Mouse (Mus musculus): ENCODE results near the gene Abhd14b. TPM values are rescaled to one million over a fixed set of nuclear protein-coding genes. Genes with fewer than 3 reads are reported as not detected.
A peak's percentile ranks its signal among the peaks of the same experiment; 100 is the strongest.

Gene Abhd14b
- polyA plus RNA-seq, 1 experiment from 2014 or later: 4.4 TPM

DNA sequence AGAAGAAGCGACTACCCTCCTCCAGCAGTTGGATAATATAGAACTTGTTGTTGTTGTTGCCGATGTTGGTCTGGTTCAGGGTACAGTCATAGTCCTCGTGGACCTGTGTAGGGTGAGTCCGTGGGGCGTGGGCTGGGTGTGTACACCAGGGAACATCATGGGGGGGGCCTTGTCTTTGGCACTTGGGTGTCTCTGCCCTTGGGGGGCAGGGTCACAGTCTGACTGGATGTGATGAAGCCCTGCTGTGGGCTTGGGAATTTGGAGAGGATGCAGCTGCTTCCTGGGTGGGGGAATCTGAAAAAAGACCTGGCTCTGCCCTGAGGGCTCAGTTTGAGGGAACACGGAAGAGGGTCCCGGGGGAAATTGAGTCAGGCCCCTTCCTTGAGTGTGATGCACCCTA lies 27.8 kb downstream of the Abhd14b start:
- Histone ChIP-seq H3K27ac (peak overlapping the region; percentile 82), H3K4me3 (peak overlapping the region; percentile 32; the same call in 1 of the 2 replicates), H3K27me3 (ENCODE audit: poor library complexity, severe bottlenecking) (peaks cover 19% of the 10 kb centered on the region), H3K36me3 (replicated peaks) (peaks cover 12% of the 10 kb centered on the region), H3K9me3 (no peaks in the 10 kb centered on the region), H3K4me1 (peaks cover 80% of the 10 kb centered on the region)
- 64% methylated on average over 7 of the region's 7 CpGs for WGBS
- no peak for DNase-seq (ENCODE audit: extremely low spot score, low spot score)

DNA sequence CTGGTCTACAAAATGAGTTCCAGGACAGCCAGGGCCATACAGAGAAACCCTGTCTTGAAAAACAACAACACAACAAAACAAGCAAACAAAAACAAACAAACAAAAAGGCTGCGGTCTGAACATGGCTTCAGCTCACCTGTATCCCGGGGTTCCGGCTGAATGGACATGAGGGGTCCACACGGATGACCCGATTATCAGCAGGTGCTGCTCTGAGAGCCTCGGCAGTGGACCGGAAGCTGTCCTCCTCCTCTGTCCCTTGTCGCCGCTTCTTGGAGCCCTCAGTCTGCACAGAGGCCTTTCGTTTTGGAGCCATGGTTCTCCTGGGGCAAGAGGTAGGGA lies 28.4 kb downstream of the Abhd14b start, which contains the start of gene Rrp9:
Gene Rrp9, plus strand, starts transcription at position 301 of the 339 bp plus-strand sequence.
- peaks cover 18% of the 10 kb centered on the region for H3K36me3 ChIP-seq (replicated peaks)
- no peak for DNase-seq (ENCODE audit: extremely low spot score, low spot score)
- peaks cover 80% of the 10 kb centered on the region for H3K4me1 ChIP-seq
- WGBS: 91% methylated on average over 10 of the region's 10 CpGs
- H3K9me3 ChIP-seq: no peaks in the 10 kb centered on the region
- peak within 1 kb of the TSS; percentile 87 for H3K4me3 ChIP-seq
- H3K27ac ChIP-seq: peak within 1 kb of the TSS; percentile 83
- peaks cover 19% of the 10 kb centered on the region for H3K27me3 ChIP-seq (ENCODE audit: poor library complexity, severe bottlenecking)

DNA sequence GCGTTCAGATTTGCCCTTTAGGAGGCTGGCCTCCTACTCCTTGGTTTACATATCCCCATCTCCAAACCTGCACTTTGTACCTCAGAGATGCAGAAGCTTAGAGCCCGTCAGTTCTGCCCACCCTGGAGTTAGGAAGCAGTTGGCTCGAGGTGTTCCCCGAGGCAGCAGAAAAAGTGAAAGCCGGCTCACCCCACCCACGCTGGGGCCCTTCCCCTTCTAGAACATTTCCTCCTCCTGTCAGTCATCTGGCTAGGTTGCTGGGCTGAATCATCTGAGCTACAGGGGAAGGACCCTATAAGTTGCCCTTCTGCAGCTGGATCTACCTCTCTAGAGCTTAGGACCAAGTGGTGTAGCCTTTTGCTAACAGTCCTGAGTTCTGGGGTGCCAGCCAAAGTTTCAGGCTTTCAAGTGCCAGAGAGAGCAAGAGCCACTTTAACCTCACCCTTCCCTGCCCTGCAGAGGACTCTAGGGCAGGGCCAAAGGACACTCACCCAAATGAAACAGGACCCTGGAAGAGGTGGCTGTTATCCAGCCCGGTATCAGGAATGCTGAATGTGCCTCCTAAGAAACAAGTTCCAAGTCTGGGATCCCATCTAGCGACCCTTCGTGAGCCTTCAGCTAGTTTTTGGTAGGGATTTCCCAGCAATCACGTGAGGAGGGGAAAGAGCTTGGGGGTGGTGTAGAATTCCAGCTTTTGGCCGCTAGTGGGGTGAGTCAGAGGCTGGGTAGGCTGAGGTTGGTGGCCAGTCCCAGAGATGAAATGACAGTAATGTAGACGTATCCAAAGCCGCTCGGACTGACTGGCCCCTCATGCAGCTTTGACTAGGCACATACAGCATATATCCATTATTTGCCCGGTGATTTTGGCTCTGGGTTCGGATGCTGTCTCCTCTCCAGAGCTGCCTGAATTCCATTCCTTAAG lies 29.0 kb downstream of the Abhd14b start:
- peak overlapping the region; percentile 87 for H3K4me3 ChIP-seq
- H3K4me1 ChIP-seq: peaks cover 76% of the 10 kb centered on the region
- H3K27me3 ChIP-seq (ENCODE audit: poor library complexity, severe bottlenecking): peaks cover 14% of the 10 kb centered on the region
- 39% methylated on average over 16 of the region's 16 CpGs for WGBS
- H3K36me3 ChIP-seq (replicated peaks): peaks cover 24% of the 10 kb centered on the region
- H3K9me3 ChIP-seq: no peaks in the 10 kb centered on the region
- H3K27ac ChIP-seq: peak overlapping the region; percentile 83
- no peak for DNase-seq (ENCODE audit: extremely low spot score, low spot score)

DNA sequence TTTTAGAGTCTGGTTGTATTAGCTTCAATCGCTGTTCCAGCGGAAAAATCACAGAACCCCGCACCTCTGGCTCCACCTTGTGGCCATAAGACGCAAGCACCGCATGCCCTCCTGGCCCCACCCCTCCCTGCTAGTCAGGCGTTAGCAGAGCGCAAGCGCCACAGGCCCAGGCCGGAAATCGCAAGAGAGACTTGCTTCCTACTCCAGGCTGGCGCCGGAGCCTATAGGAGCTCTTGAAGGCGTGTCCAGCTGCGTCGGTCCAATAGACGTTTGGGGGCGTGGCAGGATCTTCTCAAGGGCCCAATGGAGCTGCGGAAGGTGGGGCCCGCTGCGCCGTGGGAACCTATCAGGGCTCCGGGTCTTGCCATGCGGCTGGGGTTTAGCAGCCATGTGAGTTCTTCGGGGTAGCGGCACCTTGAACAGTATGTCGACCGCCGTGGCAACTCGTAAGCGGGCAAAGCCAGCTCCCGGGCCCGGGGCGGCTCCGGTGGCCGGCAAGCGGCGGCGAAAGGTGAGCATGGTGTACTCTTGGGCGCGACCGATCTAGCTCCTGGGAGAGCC lies 29.7 kb downstream of the Abhd14b start, which contains the start of gene Parp3:
Gene Parp3, minus strand, starts transcription at position 26 of the 561 bp plus-strand sequence.
- H3K9me3 ChIP-seq: no peaks in the 10 kb centered on the region
- H3K27me3 ChIP-seq (ENCODE audit: poor library complexity, severe bottlenecking): 0 out of 2 replicates have a peak, but pooled peaks cover 9% of the 10 kb centered on the region
- H3K4me1 ChIP-seq: peaks cover 68% of the 10 kb centered on the region
- H3K36me3 ChIP-seq (replicated peaks): peaks cover 31% of the 10 kb centered on the region
- WGBS: under 1% methylated on average over 41 of the region's 41 CpGs
- DNase-seq (ENCODE audit: extremely low spot score, low spot score): peak; percentile 100
- H3K4me3 ChIP-seq: peak within 1 kb of the TSS; percentile 87
- H3K27ac ChIP-seq: peak within 1 kb of the TSS; percentile 83

DNA sequence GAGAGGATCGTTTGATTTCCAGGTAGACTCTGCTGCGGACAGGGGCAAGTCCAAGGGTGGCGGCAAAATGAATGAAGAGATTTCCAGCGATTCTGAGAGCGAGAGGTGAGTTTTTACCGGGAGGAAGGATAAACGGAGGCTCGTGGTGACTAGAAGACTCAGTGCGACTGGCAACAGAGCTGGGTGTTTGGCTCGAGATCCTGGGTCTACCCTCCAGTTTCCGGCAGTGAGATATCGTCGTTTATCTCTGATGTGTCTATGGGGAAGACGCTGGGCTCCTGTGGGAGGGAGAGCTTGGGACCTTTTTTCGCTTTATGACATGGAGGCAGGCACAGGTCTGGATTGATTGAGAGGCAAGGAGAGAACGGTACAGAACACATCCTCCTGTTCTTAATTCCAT lies 30.4 kb downstream of the Abhd14b start:
- H3K9me3 ChIP-seq: no peaks in the 10 kb centered on the region
- H3K27me3 ChIP-seq (ENCODE audit: poor library complexity, severe bottlenecking): 0 out of 2 replicates have a peak, but pooled peaks cover 9% of the 10 kb centered on the region
- peak overlapping the region; percentile 87 for H3K4me3 ChIP-seq
- H3K4me1 ChIP-seq: peaks cover 62% of the 10 kb centered on the region
- 8% methylated on average over 16 of the region's 16 CpGs for WGBS
- peaks cover 36% of the 10 kb centered on the region for H3K36me3 ChIP-seq (replicated peaks)
- peak overlapping the region; percentile 83 for H3K27ac ChIP-seq
- no peak for DNase-seq (ENCODE audit: extremely low spot score, low spot score)

DNA sequence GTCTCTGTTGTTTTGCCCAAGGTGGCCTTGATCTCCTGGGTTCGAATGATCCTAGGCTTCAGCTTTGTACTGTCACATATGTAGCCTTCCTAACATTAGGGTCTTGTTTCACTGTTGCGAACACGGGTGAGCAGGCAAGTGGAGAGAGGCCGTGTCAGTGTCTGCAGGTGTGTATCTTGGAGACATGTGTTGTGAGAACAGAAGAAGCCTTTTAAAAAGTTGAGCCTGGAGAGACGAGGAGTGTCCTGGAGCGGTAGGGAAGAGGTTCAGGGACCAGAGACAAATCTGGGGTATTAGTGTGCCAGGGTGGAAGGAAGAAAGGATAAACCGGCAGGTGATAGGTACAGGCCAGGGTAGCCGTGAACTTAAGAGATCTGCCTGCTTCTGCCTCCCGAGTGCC lies 30.8 kb downstream of the Abhd14b start:
- H3K36me3 ChIP-seq (replicated peaks): peaks cover 41% of the 10 kb centered on the region
- peak overlapping the region; percentile 87 for H3K4me3 ChIP-seq
- H3K27ac ChIP-seq: peak overlapping the region; percentile 83; the same call in 1 of the 2 replicates
- no peaks in the 10 kb centered on the region for H3K9me3 ChIP-seq
- peaks cover 58% of the 10 kb centered on the region for H3K4me1 ChIP-seq
- WGBS: 86% methylated on average over 9 of the region's 9 CpGs
- 0 out of 2 replicates have a peak, but pooled peaks cover 6% of the 10 kb centered on the region for H3K27me3 ChIP-seq (ENCODE audit: poor library complexity, severe bottlenecking)
- DNase-seq (ENCODE audit: extremely low spot score, low spot score): no peak

DNA sequence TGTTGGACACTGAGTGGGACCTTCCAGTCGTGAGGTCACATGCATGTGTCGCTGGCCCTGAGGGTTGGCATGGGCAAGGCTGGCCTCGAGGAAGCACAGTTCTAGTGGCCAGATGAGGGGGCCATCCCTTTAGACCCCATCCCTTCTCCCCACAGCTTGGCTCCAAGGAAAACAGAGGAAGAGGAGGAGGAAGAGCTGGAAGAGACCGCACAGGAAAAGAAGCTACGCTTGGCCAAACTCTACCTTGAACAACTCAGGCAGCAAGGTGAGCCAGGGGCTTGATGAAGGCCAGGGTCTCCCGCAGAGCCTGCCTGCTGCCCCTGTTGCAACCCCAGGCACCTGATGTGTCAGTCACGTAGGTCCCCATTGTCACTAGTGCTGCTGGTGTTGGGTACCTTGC lies 33.3 kb downstream of the Abhd14b start:
- peaks cover 39% of the 10 kb centered on the region for H3K4me1 ChIP-seq
- DNase-seq (ENCODE audit: extremely low spot score, low spot score): no peak
- H3K27ac ChIP-seq: no peak overlapping the region
- no peaks in the 10 kb centered on the region for H3K9me3 ChIP-seq
- WGBS: 91% methylated on average over 7 of the region's 7 CpGs
- H3K36me3 ChIP-seq (replicated peaks): peaks cover 65% of the 10 kb centered on the region
- no peaks in the 10 kb centered on the region for H3K27me3 ChIP-seq (ENCODE audit: poor library complexity, severe bottlenecking)
- no peak overlapping the region for H3K4me3 ChIP-seq

DNA sequence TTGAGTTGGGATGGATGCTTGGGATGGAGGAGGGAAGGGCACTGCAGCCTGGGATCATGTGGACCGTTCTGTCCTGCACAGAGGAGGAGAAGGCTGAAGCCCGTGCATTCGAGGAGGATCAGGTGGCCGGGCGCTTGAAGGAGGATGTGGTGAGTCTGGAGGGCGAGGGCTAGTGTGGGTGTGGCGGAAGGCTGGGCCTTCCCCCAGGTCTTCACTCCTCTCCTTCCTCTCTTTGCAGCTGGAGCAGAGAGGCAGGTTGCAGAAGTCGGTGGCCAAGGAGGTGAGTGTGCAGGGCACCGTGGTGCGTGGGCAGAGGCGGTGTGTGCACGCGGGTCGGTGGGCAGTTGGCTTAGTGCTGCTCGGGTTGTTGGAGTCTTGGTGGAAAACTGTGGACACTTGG lies 33.8 kb downstream of the Abhd14b start:
- 96% methylated on average over 15 of the region's 15 CpGs for WGBS
- Histone ChIP-seq H3K4me3 (no peak overlapping the region), H3K9me3 (no peaks in the 10 kb centered on the region), H3K4me1 (peaks cover 33% of the 10 kb centered on the region), H3K27me3 (ENCODE audit: poor library complexity, severe bottlenecking) (no peaks in the 10 kb centered on the region), H3K36me3 (replicated peaks) (peaks cover 70% of the 10 kb centered on the region), H3K27ac (no peak overlapping the region)
- DNase-seq (ENCODE audit: extremely low spot score, low spot score): no peak

DNA sequence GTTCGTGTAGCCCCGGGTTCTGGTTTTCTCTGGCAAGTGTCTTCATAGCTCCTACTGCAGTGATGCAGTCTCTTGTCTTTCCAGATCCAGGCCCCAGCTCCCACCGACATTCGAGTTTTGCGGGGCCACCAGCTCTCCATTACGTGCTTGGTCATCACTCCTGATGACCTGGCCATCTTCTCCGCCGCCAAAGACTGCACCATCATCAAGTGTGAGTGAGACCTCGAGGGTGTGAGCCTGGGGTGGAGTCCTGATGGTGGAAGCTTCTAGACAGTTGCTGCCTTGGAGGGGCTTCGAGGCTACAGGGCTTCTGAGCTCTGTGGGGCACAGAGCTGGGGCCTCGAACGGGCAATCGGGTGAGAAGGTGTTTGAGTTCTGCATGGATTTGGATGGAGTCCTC lies 34.4 kb downstream of the Abhd14b start:
- Histone ChIP-seq H3K4me1 (peaks cover 27% of the 10 kb centered on the region), H3K4me3 (no peak overlapping the region), H3K9me3 (no peaks in the 10 kb centered on the region), H3K36me3 (replicated peaks) (peaks cover 75% of the 10 kb centered on the region), H3K27me3 (ENCODE audit: poor library complexity, severe bottlenecking) (no peaks in the 10 kb centered on the region), H3K27ac (no peak overlapping the region)
- no peak for DNase-seq (ENCODE audit: extremely low spot score, low spot score)
- WGBS: 94% methylated on average over 13 of the region's 13 CpGs

DNA sequence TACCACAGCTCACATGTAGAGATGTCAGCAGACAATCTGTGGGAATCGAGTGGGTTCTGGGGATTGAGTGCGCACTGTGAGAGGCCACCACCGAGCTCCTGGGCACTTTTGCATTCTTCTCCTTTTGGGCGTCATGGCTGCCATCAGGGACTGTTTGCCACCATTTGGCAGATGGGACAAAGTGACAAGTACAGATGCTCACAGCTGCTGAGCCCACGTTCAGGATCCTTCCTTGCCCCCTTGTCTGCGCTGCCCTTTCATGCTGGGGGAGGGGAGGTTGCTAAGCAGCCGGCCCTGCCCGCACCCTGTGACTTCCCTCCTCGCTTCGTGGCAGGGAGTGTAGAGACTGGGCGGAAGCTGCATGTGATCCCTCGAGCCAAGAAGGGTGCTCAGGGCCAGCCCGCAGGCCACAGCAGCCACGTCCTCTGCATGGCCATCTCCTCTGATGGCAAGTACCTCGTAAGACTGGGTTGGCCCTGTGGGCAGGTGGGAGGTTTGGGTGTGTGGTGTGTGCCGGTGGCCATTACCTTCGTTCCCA lies 35.4 kb downstream of the Abhd14b start:
- 92% methylated on average over 17 of the region's 17 CpGs for WGBS
- no peaks in the 10 kb centered on the region for H3K9me3 ChIP-seq
- no peak for DNase-seq (ENCODE audit: extremely low spot score, low spot score)
- H3K4me3 ChIP-seq: no peak overlapping the region
- peaks cover 18% of the 10 kb centered on the region for H3K4me1 ChIP-seq
- H3K27ac ChIP-seq: no peak overlapping the region
- peaks cover 75% of the 10 kb centered on the region for H3K36me3 ChIP-seq (replicated peaks)
- no peaks in the 10 kb centered on the region for H3K27me3 ChIP-seq (ENCODE audit: poor library complexity, severe bottlenecking)

DNA sequence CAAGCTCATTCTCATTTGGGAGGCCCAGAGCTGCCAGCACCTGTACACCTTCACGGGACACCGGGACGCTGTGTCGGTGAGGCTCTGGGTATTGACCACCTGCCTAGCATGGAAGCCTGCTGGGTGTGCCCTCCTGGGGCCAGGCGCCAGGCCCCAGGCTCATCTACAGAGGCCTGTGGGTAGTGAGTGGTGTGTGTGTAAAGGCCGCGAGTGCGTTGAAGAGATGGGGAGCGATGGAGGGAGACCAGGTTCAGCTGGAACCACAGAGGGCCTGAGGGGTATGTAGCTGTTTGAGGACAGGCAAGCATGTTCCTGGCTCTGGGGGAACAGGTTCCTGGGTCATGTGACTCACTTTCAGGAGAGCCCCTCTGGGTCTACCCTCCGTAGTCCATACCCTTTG lies 35.9 kb downstream of the Abhd14b start:
- Histone ChIP-seq H3K27ac (no peak overlapping the region), H3K9me3 (no peaks in the 10 kb centered on the region), H3K36me3 (replicated peaks) (peaks cover 75% of the 10 kb centered on the region), H3K27me3 (ENCODE audit: poor library complexity, severe bottlenecking) (no peaks in the 10 kb centered on the region), H3K4me1 (peaks cover 13% of the 10 kb centered on the region), H3K4me3 (no peak overlapping the region)
- WGBS: 97% methylated on average over 10 of the region's 10 CpGs
- DNase-seq (ENCODE audit: extremely low spot score, low spot score): no peak

DNA sequence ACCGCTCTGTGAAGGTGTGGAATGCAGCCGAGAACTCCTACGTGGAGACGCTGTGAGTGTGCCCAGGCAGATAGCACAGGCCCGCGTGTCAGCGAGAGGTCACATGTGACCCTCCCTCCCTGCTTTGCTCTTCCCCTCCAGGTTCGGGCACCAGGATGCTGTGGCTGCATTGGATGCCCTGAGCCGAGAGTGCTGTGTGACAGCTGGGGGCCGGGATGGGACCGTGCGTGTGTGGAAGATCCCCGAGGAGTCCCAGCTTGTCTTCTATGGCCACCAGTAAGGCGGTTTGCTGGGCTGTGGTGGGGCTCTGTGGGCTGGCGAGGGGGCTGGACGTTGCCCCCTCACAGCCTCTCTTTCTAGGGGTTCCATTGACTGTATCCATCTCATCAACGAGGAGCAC lies 36.3 kb downstream of the Abhd14b start:
- Histone ChIP-seq H3K4me1 (peaks cover 8% of the 10 kb centered on the region; the same call in 1 of the 2 replicates), H3K27ac (no peak overlapping the region), H3K36me3 (replicated peaks) (peaks cover 75% of the 10 kb centered on the region), H3K4me3 (no peak overlapping the region), H3K9me3 (no peaks in the 10 kb centered on the region), H3K27me3 (ENCODE audit: poor library complexity, severe bottlenecking) (no peaks in the 10 kb centered on the region)
- DNase-seq (ENCODE audit: extremely low spot score, low spot score): no peak
- WGBS: 93% methylated on average over 17 of the region's 17 CpGs

DNA sequence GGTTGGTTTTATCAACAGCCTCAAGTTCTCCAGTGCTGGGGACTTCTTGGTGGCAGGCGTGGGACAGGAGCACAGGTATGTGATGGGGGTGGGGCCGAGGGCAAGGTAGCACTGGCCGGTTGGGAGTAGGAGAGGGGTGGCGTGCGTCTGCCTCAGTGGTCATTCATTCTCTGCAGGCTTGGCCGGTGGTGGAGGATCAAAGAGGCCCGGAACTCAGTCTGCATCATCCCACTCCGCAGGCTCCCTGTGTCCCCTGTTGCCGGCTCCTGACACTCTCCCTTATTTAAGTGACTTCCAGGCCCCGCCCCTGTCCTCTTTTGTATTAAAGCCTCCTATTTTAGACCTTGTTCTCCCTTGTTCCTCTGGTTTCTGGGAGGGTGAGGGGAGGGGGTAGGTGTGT lies 37.8 kb downstream of the Abhd14b start:
- no peaks in the 10 kb centered on the region for H3K27me3 ChIP-seq (ENCODE audit: poor library complexity, severe bottlenecking)
- whole genome bisulfite sequencing: 82% methylated on average over 10 of the region's 10 CpGs
- H3K4me3 ChIP-seq: no peak overlapping the region
- no peak overlapping the region for H3K27ac ChIP-seq
- no peaks in the 10 kb centered on the region for H3K9me3 ChIP-seq
- no peak for DNase-seq (ENCODE audit: extremely low spot score, low spot score)
- peaks cover 63% of the 10 kb centered on the region for H3K36me3 ChIP-seq (replicated peaks)
- 0 out of 2 replicates have a peak, but pooled peaks cover 4% of the 10 kb centered on the region for H3K4me1 ChIP-seq
